Mouse (Mus musculus) heart, embryonic 10.5 days (tissue): ENCODE data around the gene Cpxcr1. TPM values are rescaled to one million over a fixed set of nuclear protein-coding genes. Genes with fewer than 3 reads are reported as not detected.

Source experiments
- DNase-seq: peaks from one replicate; pipeline ENCODE4 v3.0.0-alpha.2; 2017; ENCODE audit warnings: low spot score
- H3K27ac ChIP-seq: fragments of 300-500 bp; sonication (generic); 2 replicates; pipeline ENCODE4 v1.5.1; 2016; ENCODE audit warnings: mild to moderate bottlenecking
- H3K27me3 ChIP-seq: fragments of 300-500 bp; sonication (generic); 2 replicates; pipeline ENCODE4 v1.6.1; 2016; ENCODE audit warnings: mild to moderate bottlenecking; ENCODE audit not compliant: poor library complexity, insufficient read depth, severe bottlenecking
- H3K36me3 ChIP-seq: fragments of 300-500 bp; sonication (generic); 2 replicates; pipeline ENCODE4 v1.6.1; 2016; ENCODE audit warnings: mild to moderate bottlenecking, moderate library complexity
- H3K4me1 ChIP-seq: fragments of 300-500 bp; sonication (generic); 2 replicates; pipeline ENCODE4 v1.6.1; 2016; ENCODE audit warnings: mild to moderate bottlenecking
- H3K4me3 ChIP-seq: fragments of 300-500 bp; sonication (generic); 2 replicates; pipeline ENCODE4 v1.5.1; 2016; ENCODE audit warnings: mild to moderate bottlenecking, moderate library complexity
- H3K9me3 ChIP-seq: fragments of 300-500 bp; sonication (generic); 2 replicates; pipeline ENCODE4 v1.6.1; 2016; ENCODE audit warnings: mild to moderate bottlenecking, moderate library complexity
- polyA plus RNA-seq: library from polyadenylated mRNA; unstranded; fragments of >200 nt; fragmentation: Nextera tagmentation; extraction: Ambion mirVana; gene quantifications from 2 replicates; pipeline ENCODE4 v1.2.1, GENCODE M21; 2016

Cpxcr1 gene
- polyA plus RNA-seq = not detected in 2 replicates

DNA sequence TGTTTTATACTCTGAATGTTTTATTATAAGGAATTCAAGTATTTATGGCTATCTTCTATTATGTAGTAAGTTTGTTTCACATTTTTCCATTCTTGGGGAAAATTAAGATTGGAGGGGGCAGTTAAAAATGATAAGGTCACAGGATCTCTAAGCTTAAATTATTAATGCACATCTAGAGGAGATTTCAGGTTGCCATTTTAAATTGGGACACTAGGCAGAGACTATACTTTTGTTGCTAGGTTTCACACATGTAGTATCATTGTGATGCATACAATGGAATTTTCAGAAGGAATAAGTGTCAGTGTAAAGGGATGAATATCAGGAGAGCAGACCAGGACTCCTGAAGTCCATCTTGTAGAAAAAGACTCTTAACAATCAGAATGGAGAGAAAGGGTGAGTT is at the start of gene Cpxcr1:
Gene Cpxcr1 (plus strand): TSS at position 301 of the 400 bp plus-strand sequence.
- H3K4me3 ChIP-seq = no peak within 1 kb of the TSS
- no peaks in the 10 kb centered on the region for H3K36me3 ChIP-seq
- DNase-seq = no peak

More for the DNA sequence above, at the start of gene Cpxcr1:
- H3K9me3 ChIP-seq = no peaks in the 10 kb centered on the region
- H3K27ac ChIP-seq = no peak within 1 kb of the TSS
- H3K27me3 ChIP-seq = no peaks in the 10 kb centered on the region
- H3K4me1 ChIP-seq = no peaks in the 10 kb centered on the region

Other genes with a start within 250 kb of the Cpxcr1 start
- gene H2afb2, start 232.2 kb downstream of the Cpxcr1 start, polyA plus RNA-seq = not detected in 2 replicates